Mouse (Mus musculus) bone marrow, adult 2 months (tissue): ENCODE data around the gene Cyp2u1.

Experiments used
- CTCF ChIP-seq: fragments of 200-500 bp; IDR thresholded peaks from 2 replicates; pipeline ENCODE4 v1.5.1; 2011; ENCODE audit warnings: low read length, control low read depth; ENCODE audit not compliant: control insufficient read depth, insufficient read depth
- POLR2A ChIP-seq: fragments of 200-500 bp; IDR thresholded peaks from 2 replicates; pipeline ENCODE4 v1.6.1; 2011; ENCODE audit warnings: low read depth, mild to moderate bottlenecking, control low read depth, low read length, borderline replicate concordance; ENCODE audit not compliant: control insufficient read depth

- no peak for TF ChIP-seq CTCF
- no peak for TF ChIP-seq POLR2A
These were observed 30.5 kb downstream of the Cyp2u1 start for GRCm38 (mm10) chr3:131272374-131273100.
